Mouse (Mus musculus): ENCODE results near the gene Atxn1. TPM values are rescaled to one million over a fixed set of nuclear protein-coding genes. Genes with fewer than 3 reads are reported as not detected.

Atxn1 gene
- total and polyA plus RNA-seq, 2 experiments from 2014 or later, result 8.6 to 44.6 TPM

DNA sequence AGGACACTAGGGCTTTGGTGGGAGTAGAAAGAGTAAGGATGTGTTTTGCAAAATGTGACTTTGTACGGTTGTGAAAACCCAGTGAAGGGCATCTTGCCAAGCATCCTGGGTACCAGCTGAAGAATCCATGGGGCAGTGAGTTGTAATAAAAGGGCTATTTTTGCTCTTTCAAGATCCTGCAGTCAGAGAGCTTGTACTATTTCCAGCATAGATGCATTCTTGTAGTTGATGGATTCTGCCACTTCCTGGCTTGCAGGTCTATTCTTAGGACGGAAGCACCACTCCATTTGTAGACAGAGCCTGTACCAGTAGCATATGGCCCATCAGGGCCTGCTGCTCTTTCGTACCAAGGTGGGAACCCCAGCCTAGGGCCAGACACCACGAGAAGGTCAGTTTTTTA, 436.0 kb downstream of the Atxn1 start:
- TF ChIP-seq CTCF (IDR thresholded peaks at IDR 0.05; ENCODE audit: low read depth), result no peak
- no peak overlapping the region for H3K9ac ChIP-seq (replicated peaks; ENCODE audit: low read length)
- no peaks in the 10 kb centered on the region for H3K4me1 ChIP-seq (ENCODE audit: insufficient read depth, low read length)
- H3K4me3 ChIP-seq (ENCODE audit: low read length), result no peak overlapping the region
- H3K27ac ChIP-seq, result no peak overlapping the region
- no peak for ATAC-seq
- no peaks in the 10 kb centered on the region for H3K9me3 ChIP-seq (ENCODE audit: low read length)
- H3K27me3 ChIP-seq (ENCODE audit: insufficient read depth, low read length), result no peaks in the 10 kb centered on the region
- WGBS, result 44% methylated on average over 4 of the region's 4 CpGs
- no peak overlapping the region for H3K4me2 ChIP-seq (ENCODE audit: low read depth, low read length)
- DNase-seq (ENCODE audit: low spot score), result peak; percentile 62
- H3K36me3 ChIP-seq (ENCODE audit: insufficient read depth, low read length), result no peaks in the 10 kb centered on the region

DNA sequence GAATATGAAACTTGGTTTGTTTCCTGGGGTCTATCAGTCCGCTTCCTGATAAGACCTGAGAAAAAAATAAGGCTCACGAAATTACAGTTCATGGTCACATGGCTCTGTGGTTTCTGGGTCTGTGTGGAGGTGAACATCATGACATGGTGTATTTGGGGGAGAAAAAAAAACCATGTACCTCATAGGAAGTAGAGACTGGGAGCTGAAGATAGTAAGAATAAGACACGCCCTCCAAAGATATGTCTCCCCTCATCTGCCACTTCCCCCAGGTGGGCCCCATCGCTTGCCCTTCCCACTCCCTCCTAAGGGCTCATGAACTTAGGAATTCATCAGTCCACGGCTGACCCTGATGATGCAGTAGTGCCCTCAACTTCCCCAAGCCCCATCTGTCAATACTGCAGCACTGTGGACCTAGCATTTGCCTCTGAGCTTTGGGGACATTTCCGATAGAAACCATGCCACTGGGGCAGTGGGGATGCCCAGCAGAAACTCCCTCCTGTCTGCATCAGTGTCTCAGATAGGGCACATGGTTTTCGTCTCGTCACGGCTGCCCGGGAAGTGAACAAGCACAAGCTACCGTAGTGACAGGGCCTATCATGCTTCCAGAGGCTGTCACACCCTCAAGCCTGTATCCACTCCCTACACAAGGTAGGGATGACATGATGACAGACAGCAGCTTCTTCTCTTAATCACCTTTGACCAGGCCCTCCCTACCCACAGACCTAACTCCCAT, 437.4 kb downstream of the Atxn1 start:
- no peak overlapping the region for H3K27ac ChIP-seq
- no peaks in the 10 kb centered on the region for H3K4me1 ChIP-seq (ENCODE audit: insufficient read depth, low read length)
- TF ChIP-seq CTCF (IDR thresholded peaks at IDR 0.05; ENCODE audit: low read depth), result no peak
- H3K4me2 ChIP-seq (ENCODE audit: low read depth, low read length), result no peak overlapping the region
- no peaks in the 10 kb centered on the region for H3K36me3 ChIP-seq (ENCODE audit: insufficient read depth, low read length)
- H3K9me3 ChIP-seq (ENCODE audit: low read length), result no peaks in the 10 kb centered on the region
- no peak for ATAC-seq
- WGBS, result 83% methylated on average over 11 of the region's 11 CpGs
- H3K9ac ChIP-seq (replicated peaks; ENCODE audit: low read length), result no peak overlapping the region
- no peaks in the 10 kb centered on the region for H3K27me3 ChIP-seq (ENCODE audit: insufficient read depth, low read length)
- no peak overlapping the region for H3K4me3 ChIP-seq (ENCODE audit: low read length)
- no peak for DNase-seq (ENCODE audit: low spot score)

DNA sequence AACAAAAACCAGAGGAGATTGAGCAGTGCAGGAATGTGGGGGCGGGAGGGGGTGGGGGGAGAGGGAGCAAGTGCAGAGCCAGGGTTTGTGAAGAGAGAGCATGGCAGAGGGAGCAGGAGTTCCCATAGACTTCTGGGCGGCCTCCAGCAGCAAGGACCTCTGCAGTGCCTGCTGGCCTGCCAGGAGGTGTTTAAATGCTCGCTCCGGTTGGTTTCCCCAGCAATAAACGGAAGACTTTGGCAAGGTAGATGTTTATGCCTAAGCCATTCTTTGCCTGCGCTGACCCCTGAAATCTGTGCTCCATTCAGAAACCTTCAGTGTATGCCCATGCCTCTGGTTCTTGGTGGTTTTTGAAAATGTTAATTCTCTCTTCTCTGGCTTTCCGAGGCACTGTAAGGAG, 438.6 kb downstream of the Atxn1 start:
- WGBS, result 28% methylated on average over 7 of the region's 7 CpGs
- peak overlapping the region; percentile 2; the same call in 1 of the 2 replicates for H3K27ac ChIP-seq
- no peak overlapping the region for H3K4me2 ChIP-seq (ENCODE audit: low read depth, low read length)
- H3K4me1 ChIP-seq (ENCODE audit: insufficient read depth, low read length), result no peaks in the 10 kb centered on the region
- H3K36me3 ChIP-seq (ENCODE audit: insufficient read depth, low read length), result no peaks in the 10 kb centered on the region
- no peaks in the 10 kb centered on the region for H3K9me3 ChIP-seq (ENCODE audit: low read length)
- H3K27me3 ChIP-seq (ENCODE audit: insufficient read depth, low read length), result no peaks in the 10 kb centered on the region
- peak; percentile 70 for DNase-seq (ENCODE audit: low spot score)
- H3K9ac ChIP-seq (replicated peaks; ENCODE audit: low read length), result no peak overlapping the region
- ATAC-seq, result peak; percentile 80
- TF ChIP-seq CTCF (IDR thresholded peaks at IDR 0.05; ENCODE audit: low read depth), result no peak
- no peak overlapping the region for H3K4me3 ChIP-seq (ENCODE audit: low read length)

DNA sequence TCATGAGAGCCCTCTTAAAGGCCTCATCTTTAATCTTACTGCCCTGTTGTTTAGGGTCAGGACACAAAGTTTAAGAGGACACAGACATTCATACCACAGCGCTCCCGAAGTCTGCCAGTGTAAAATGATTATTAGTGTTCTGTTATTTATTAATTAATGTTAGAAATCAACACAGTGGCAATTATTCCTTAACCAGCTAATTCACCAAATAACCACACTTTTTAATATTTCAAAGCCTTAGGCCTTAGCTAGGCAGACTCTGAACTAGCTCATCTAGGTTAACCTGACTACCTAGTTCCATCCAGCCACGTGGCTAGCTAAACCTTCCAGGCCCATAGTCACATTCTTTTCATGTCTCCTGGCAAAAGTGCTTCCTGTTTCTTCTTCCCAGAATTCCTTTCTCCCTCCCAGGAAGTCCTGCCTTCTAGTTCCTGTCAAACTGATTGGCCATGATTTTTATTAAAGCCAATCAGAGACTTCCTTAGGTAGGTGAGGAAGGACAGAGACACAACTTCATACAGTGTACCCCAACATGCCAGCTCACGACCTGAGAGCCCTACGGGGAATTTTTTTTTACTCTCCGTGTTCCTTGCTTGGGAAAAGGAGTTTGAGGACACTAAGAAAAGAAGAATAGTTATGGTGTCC, 439.9 kb downstream of the Atxn1 start:
- Histone ChIP-seq H3K4me1 (ENCODE audit: insufficient read depth, low read length) (no peaks in the 10 kb centered on the region), H3K9me3 (ENCODE audit: low read length) (no peaks in the 10 kb centered on the region), H3K9ac (replicated peaks; ENCODE audit: low read length) (no peak overlapping the region), H3K4me2 (ENCODE audit: low read depth, low read length) (no peak overlapping the region), H3K27me3 (ENCODE audit: insufficient read depth, low read length) (no peaks in the 10 kb centered on the region), H3K27ac (no peak overlapping the region), H3K4me3 (ENCODE audit: low read length) (no peak overlapping the region), H3K36me3 (ENCODE audit: insufficient read depth, low read length) (no peaks in the 10 kb centered on the region)
- TF ChIP-seq CTCF (IDR thresholded peaks at IDR 0.05; ENCODE audit: low read depth), result no peak
- no peak for DNase-seq (ENCODE audit: low spot score)
- no peak for ATAC-seq
- WGBS, result 94% methylated on average over 6 of the region's 6 CpGs

DNA sequence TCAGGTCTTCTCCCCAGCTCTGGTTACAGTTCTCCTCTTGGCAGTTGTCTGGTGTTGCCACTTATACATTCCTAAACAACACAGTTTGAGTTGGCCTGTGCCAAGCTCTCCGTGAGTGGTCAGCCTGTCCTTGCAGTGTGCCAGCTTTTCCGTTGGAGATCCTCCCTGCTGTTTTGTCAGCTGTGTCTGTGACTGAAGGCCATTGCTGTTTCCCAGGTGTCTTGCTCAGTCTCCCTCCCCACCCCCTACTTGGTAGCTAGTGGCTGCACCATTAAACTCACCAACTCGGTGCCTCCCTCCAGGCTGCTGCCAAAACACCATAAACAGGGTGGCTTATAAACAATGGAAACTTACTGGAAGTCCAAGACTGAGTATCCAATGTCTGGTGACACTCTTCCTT, 440.5 kb downstream of the Atxn1 start:
- H3K36me3 ChIP-seq (ENCODE audit: insufficient read depth, low read length), result no peaks in the 10 kb centered on the region
- H3K9ac ChIP-seq (replicated peaks; ENCODE audit: low read length), result no peak overlapping the region
- H3K4me1 ChIP-seq (ENCODE audit: insufficient read depth, low read length), result no peaks in the 10 kb centered on the region
- no peak overlapping the region for H3K27ac ChIP-seq
- H3K27me3 ChIP-seq (ENCODE audit: insufficient read depth, low read length), result no peaks in the 10 kb centered on the region
- no peaks in the 10 kb centered on the region for H3K9me3 ChIP-seq (ENCODE audit: low read length)
- WGBS, result 38% methylated on average over 3 of the region's 3 CpGs
- H3K4me2 ChIP-seq (ENCODE audit: low read depth, low read length), result no peak overlapping the region
- no peak for TF ChIP-seq CTCF (IDR thresholded peaks at IDR 0.05; ENCODE audit: low read depth)
- DNase-seq (ENCODE audit: low spot score) (no peak), ATAC-seq (no peak)
- H3K4me3 ChIP-seq (ENCODE audit: low read length), result no peak overlapping the region

DNA sequence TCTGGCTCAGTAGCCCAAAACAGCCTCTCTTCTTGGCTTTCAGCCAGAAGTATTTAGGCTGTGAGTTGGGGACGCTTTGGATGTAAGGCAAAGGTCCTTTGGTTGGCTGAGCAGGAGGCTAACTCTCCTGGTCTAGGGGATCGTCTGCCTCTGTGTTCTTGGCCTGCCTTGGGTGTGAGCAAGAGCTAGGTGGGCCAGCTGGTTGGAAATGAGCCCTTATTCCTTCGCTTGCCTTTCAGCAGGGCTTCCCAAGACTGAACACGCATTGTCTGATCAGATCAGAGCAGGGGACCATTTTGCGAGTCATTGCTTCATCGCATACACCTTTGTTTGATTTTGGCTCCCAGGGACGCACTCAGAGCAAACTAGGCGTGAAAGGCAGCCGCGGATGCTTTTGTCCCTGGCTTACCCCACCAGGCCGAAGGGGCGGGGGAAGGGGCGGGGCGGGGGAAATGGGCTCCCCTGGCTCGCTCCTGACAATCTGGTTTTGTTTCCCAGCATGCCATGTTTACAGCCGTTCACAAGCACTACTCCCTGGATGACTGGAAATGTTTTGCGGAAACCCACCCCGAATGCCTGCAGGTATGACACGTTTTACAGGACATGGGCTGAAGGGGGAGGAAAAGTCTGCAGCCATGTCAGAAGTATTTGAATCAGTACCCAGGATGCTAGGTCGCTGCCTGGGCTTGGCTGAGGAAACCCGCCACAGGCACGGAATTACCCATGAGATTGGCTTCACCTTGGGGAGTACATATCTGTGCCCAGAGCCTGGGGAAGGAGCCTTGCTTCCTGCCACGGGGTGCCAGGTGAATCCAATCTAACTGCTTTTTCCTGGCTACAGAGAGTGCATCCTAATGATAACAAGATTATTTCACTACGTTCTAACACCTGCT, 448.1 kb downstream of the Atxn1 start:
- 3% methylated on average over 24 of the region's 24 CpGs for WGBS
- no peaks in the 10 kb centered on the region for H3K27me3 ChIP-seq (ENCODE audit: insufficient read depth, low read length)
- ATAC-seq (peak; percentile 75), DNase-seq (ENCODE audit: low spot score) (peak; percentile 70)
- H3K27ac ChIP-seq, result peak overlapping the region; percentile 48
- no peaks in the 10 kb centered on the region for H3K9me3 ChIP-seq (ENCODE audit: low read length)
- H3K4me2 ChIP-seq (ENCODE audit: low read depth, low read length), result peak overlapping the region; percentile 56
- TF ChIP-seq CTCF (IDR thresholded peaks at IDR 0.05; ENCODE audit: low read depth), result no peak
- H3K4me1 ChIP-seq (ENCODE audit: insufficient read depth, low read length), result peaks cover 12% of the 10 kb centered on the region
- H3K36me3 ChIP-seq (ENCODE audit: insufficient read depth, low read length), result no peaks in the 10 kb centered on the region
- peak overlapping the region; percentile 33; the same call in 1 of the 2 replicates for H3K9ac ChIP-seq (replicated peaks; ENCODE audit: low read length)
- peak overlapping the region; percentile 23 for H3K4me3 ChIP-seq (ENCODE audit: low read length)

Data from hindbrain, postnatal 0 days (tissue).